Mouse (Mus musculus) ES-E14 (cell line): ENCODE results near the gene Gdf15.

Source experiments
- CHD2 ChIP-seq: IDR thresholded peaks from 2 replicates; pipeline ENCODE4 v1.6.1; 2014; ENCODE audit warnings: mild to moderate bottlenecking, low read depth, low read length, inconsistent platforms
- HCFC1 ChIP-seq: IDR thresholded peaks from 2 replicates; pipeline ENCODE4 v1.6.1; 2012; ENCODE audit warnings: low read length, inconsistent platforms, borderline replicate concordance; ENCODE audit not compliant: insufficient read depth
- ZC3H11A ChIP-seq: IDR thresholded peaks from 2 replicates; pipeline ENCODE4 v1.6.1; 2012; ENCODE audit warnings: low read depth, mild to moderate bottlenecking, inconsistent platforms, low read length, borderline replicate concordance
- ZNF384 ChIP-seq: IDR thresholded peaks from 2 replicates; pipeline ENCODE4 v1.6.1; 2012; ENCODE audit warnings: low read depth, low read length, inconsistent platforms

GRCm38 (mm10) chr8:70660273-70660725 is 28.0 kb upstream of the Gdf15 start, which contains the start of gene Pgpep1:
- TF ChIP-seq ZC3H11A (no peak), HCFC1 (no peak), CHD2 (no peak), ZNF384 (no peak)
